Mouse (Mus musculus) C2C12 (cell line): Measurements from ENCODE around the gene Cradd. TPM values are rescaled to one million over a fixed set of nuclear protein-coding genes. Genes with fewer than 3 reads are reported as not detected.

Experiments
- H3K27me3 ChIP-seq: one replicate; pipeline ENCODE4 v1.6.1; 2011; ENCODE audit not compliant: control insufficient read depth, insufficient read depth, insufficient read length
- H3K36me3 ChIP-seq: one replicate; pipeline ENCODE4 v1.6.1; 2011; ENCODE audit not compliant: control insufficient read depth, insufficient read depth
- H3K4me3 ChIP-seq: one replicate; pipeline ENCODE4 v1.5.1; 2011; ENCODE audit warnings: mild to moderate bottlenecking, control low read depth; ENCODE audit not compliant: poor library complexity, insufficient read depth, severe bottlenecking
- H3K79me2 ChIP-seq: one replicate; pipeline ENCODE4 v1.6.1; 2011; ENCODE audit not compliant: control insufficient read depth, insufficient read depth
- H3K79me3 ChIP-seq: one replicate; pipeline ENCODE4 v1.6.1; 2011; ENCODE audit warnings: low read depth, control low read depth
- H3ac ChIP-seq: one replicate; pipeline ENCODE3; 2011; ENCODE audit warnings: low read depth; ENCODE audit not compliant: control insufficient read depth, insufficient read length
- CEBPB ChIP-seq: IDR thresholded peaks from one replicate; pipeline ENCODE4 v1.6.1; 2011; ENCODE audit warnings: low read depth, mild to moderate bottlenecking, control low read depth, moderate library complexity
- CTCF ChIP-seq: IDR thresholded peaks from one replicate; pipeline ENCODE4 v1.5.1; 2011; ENCODE audit not compliant: control insufficient read depth, insufficient read depth, insufficient read length
- FOSL1 ChIP-seq: IDR thresholded peaks from one replicate; pipeline ENCODE4 v1.8.0; 2011; ENCODE audit warnings: mild to moderate bottlenecking, low read length; ENCODE audit not compliant: poor library complexity, insufficient read depth, severe bottlenecking
- MAX ChIP-seq: IDR thresholded peaks from one replicate; pipeline ENCODE4 v1.6.1; 2011; ENCODE audit warnings: mild to moderate bottlenecking, control low read depth
- MYOD1 ChIP-seq: IDR thresholded peaks from one replicate; pipeline ENCODE4 v1.6.1; 2011; ENCODE audit warnings: low read depth; ENCODE audit not compliant: control insufficient read depth, insufficient read length
- MYOG ChIP-seq: IDR thresholded peaks from one replicate; pipeline ENCODE4 v1.6.1; 2011; ENCODE audit not compliant: control insufficient read depth, insufficient read length; ENCODE audit errors: extremely low read depth
- USF1 ChIP-seq: IDR thresholded peaks from one replicate; pipeline ENCODE4 v1.6.1; 2011; ENCODE audit warnings: low read depth, mild to moderate bottlenecking, control low read depth, moderate library complexity
- polyA plus RNA-seq: library from polyadenylated mRNA; unstranded; fragments of >200 nt; fragmentation: generic; extraction: Trizol; gene quantifications from one replicate; pipeline ENCODE4 v1.2.1, GENCODE M21; 2012; ENCODE audit warnings: missing spikeins

Cradd gene
- polyA plus RNA-seq, 1 experiment, result 4.5 TPM

DNA sequence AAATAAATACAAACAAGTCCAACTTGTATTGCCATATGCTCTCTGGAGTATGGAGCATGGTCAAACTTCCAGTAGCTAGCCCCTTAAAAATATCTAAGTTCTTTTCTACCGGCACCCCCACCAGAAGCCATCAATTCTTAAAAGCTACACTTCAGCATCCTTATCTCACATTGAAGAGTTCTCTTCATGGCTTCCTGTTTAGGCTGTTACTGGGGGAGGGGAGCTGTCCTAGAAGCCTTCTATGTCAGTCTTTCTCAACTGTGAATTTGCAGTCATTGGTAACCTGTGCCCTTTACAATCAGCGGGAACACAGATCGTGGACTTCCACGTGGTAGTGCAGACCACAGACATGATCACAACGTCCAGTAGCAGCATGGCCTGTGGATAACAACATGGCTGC, 31.7 kb downstream of the Cradd start:
- Histone ChIP-seq H3K4me3 (no peak overlapping the region), H3K27me3 (no peaks in the 10 kb centered on the region), H3K79me3 (no peaks in the 10 kb centered on the region), H3ac (no peak overlapping the region), H3K36me3 (no peaks in the 10 kb centered on the region), H3K79me2 (no peaks in the 10 kb centered on the region)
- TF ChIP-seq CEBPB, result no peak
- no peak for TF ChIP-seq USF1
- no peak for TF ChIP-seq FOSL1
- no peak for TF ChIP-seq MAX
- TF ChIP-seq MYOG, result no peak
- no peak for TF ChIP-seq CTCF
- TF ChIP-seq MYOD1, result no peak

DNA sequence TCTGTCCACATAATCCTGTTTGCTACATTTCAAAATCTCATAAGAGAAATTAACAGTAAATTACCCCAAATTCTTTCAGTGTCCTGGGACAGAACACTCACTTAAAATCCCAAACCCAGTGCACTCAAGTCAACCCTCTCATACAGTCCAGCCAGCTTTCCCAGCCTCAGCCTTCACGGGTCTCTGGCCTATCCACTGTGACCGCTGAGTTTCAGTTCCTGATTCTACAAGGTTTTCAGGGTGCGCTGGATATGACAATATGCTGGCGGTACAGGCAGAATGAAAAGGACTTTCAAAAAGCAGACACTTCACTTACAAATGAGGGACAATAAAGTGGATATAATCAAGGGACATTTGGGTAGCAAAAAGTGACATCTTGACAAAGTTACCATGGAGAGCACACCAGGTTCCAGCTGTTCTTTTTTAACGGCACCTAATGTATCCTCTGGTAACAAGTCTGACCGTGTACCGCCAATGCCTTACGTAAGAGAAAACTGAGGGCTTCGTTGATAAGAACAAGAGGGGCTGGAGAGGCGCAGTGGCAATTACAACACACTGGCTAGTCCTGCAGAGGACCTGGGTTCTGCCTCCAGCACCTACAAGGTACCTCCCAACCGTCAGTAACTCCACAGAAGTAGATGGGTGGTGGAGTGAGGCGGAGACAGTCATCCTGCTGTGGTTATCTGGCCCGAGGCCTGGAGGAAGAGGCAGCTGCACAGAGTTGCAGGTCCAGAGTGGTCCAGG, 32.6 kb downstream of the Cradd start:
- H3K79me2 ChIP-seq, result no peaks in the 10 kb centered on the region
- H3K4me3 ChIP-seq, result no peak overlapping the region
- H3K79me3 ChIP-seq, result no peaks in the 10 kb centered on the region
- TF ChIP-seq CTCF (no peak), MAX (no peak), MYOG (no peak), MYOD1 (no peak), USF1 (no peak), FOSL1 (no peak), CEBPB (no peak)
- H3K27me3 ChIP-seq, result no peaks in the 10 kb centered on the region
- H3K36me3 ChIP-seq, result no peaks in the 10 kb centered on the region
- no peak overlapping the region for H3ac ChIP-seq

DNA sequence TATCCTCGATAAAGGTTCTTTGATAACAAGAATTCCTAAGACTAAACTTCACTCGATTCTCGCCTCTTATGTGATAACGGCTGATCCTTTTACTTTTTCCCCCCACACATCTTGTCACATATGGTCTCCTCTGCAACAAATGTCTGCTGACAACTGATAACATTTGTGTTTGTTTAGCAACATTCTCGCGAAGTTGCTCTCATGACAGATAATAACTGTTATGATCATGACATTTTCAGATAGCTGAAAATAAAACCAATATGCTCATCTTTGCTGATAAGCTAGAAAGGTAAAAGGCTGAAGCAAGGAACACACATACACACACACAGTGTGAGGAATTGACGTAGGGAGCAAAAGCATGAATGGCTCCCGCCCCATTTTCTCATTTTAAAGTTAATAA, 34.1 kb downstream of the Cradd start:
- Histone ChIP-seq H3K79me2 (no peaks in the 10 kb centered on the region), H3K4me3 (no peak overlapping the region), H3K79me3 (no peaks in the 10 kb centered on the region), H3ac (no peak overlapping the region), H3K36me3 (no peaks in the 10 kb centered on the region), H3K27me3 (no peaks in the 10 kb centered on the region)
- TF ChIP-seq MYOD1, result no peak
- TF ChIP-seq MYOG, result no peak
- no peak for TF ChIP-seq FOSL1
- TF ChIP-seq CEBPB, result no peak
- TF ChIP-seq CTCF, result no peak
- no peak for TF ChIP-seq MAX
- TF ChIP-seq USF1, result no peak

DNA sequence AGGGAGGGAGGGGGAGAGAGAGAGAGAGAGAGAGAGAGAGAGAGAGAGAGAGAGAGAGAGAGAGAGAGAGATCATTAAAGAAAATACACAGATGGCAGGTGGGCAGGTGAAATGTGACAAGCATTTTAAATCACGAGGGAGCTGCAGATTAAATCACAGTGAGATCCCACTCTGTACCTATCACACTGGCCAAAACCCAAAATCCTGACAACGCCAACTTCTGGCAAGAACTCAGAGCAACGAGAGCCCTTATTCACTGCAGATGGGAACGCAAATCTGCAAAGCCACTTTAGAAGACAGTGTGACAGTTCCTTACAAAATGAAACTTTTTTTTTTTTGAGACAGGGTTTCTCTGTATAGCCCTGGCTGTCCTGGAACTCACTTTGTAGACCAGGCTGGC, 35.7 kb downstream of the Cradd start:
- TF ChIP-seq CTCF (no peak), MAX (no peak), CEBPB (no peak), USF1 (no peak), FOSL1 (no peak), MYOD1 (no peak), MYOG (no peak)
- H3K4me3 ChIP-seq, result no peak overlapping the region

DNA sequence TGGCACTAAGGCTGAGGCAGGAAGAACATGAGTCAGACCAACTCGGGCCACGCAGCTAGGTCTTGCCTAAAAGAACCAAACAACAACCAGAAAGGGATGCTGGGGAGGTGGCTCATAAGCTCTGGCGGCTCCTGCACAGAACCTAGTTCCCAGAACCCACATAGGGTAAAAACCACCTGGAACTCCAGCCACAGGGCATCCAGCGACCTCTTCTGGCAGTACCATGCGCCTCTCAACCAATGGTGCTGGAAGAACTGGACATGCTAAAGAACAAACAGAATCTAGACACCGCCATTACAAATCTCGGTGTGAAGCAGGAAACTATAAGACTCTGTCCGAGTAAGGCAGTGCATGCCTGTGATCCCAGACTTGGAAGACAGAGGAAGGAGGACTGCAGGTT, 36.6 kb downstream of the Cradd start:
- H3K4me3 ChIP-seq, result no peak overlapping the region
- TF ChIP-seq MAX (no peak), CTCF (no peak), MYOG (no peak), FOSL1 (no peak), MYOD1 (no peak), USF1 (no peak), CEBPB (no peak)
- no peaks in the 10 kb centered on the region for H3K36me3 ChIP-seq
- H3K79me2 ChIP-seq, result no peaks in the 10 kb centered on the region
- no peaks in the 10 kb centered on the region for H3K27me3 ChIP-seq
- H3K79me3 ChIP-seq, result no peaks in the 10 kb centered on the region
- H3ac ChIP-seq, result no peak overlapping the region

More for the DNA sequence above, 35.7 kb downstream of the Cradd start:
- Histone ChIP-seq H3K79me3 (no peaks in the 10 kb centered on the region), H3K36me3 (no peaks in the 10 kb centered on the region), H3ac (no peak overlapping the region), H3K27me3 (no peaks in the 10 kb centered on the region), H3K79me2 (no peaks in the 10 kb centered on the region)

DNA sequence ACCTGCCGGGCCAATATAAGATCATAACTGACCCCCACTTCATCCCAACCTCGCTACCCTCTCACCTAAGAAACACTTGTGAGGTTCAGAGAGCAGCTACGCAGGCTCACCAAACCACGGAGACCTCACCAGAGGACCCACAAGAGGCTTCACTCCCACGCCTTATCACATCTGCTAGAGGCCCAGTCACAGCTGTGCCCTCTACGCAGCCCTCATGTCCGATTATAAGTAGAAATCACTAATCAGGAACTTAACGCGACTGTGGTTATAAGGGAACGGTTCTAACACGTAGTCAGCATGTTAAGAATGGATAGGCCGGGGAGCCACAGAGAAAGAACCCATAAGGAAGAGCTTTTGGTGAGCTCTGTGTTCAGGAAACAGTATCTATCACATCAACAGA, 40.5 kb downstream of the Cradd start:
- no peaks in the 10 kb centered on the region for H3K27me3 ChIP-seq
- H3ac ChIP-seq, result no peak overlapping the region
- no peaks in the 10 kb centered on the region for H3K79me2 ChIP-seq
- TF ChIP-seq MYOG (no peak), CEBPB (no peak), FOSL1 (no peak), USF1 (no peak), CTCF (no peak), MYOD1 (no peak), MAX (no peak)
- no peaks in the 10 kb centered on the region for H3K79me3 ChIP-seq
- no peaks in the 10 kb centered on the region for H3K36me3 ChIP-seq
- no peak overlapping the region for H3K4me3 ChIP-seq
